Mouse (Mus musculus) spleen, embryonic (tissue): ENCODE results near the gene Irf5.

ENCODE experiments used
- CTCF ChIA-PET: fragments of 350-600 bp; sonication (Branson Sonifier 250); formaldehyde crosslinking; loops from one replicate; lab custom pipeline; 2022; lab: Charles Lee

The Irf5 gene

DNA sequence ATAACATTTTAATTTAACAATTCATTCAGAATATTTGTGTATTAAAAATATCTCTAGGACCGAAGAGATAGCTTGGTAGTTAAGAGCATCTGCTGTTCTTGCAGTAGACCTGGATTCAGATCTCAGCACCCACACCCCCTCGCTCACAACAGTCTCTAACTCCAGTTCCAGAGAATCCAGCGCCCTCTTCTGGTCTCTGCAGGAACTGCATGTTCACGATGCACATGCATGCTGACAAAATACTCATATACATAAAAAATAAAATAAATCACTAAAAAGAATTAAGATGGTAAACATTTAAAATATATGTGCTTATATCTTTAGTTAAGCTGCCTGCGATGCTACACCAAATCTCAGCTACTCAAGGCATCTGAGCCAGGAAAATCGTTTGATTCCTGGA is 1.2 kb upstream of the Irf5 start:
- CTCF ChIA-PET = interaction anchor here (0.6 to 1.1 kb wide), 3 partner anchors 9 to 114 kb away, joined by 3 to 8 read pairs (median 3); no protein-coding TSS in a partner anchor

DNA sequence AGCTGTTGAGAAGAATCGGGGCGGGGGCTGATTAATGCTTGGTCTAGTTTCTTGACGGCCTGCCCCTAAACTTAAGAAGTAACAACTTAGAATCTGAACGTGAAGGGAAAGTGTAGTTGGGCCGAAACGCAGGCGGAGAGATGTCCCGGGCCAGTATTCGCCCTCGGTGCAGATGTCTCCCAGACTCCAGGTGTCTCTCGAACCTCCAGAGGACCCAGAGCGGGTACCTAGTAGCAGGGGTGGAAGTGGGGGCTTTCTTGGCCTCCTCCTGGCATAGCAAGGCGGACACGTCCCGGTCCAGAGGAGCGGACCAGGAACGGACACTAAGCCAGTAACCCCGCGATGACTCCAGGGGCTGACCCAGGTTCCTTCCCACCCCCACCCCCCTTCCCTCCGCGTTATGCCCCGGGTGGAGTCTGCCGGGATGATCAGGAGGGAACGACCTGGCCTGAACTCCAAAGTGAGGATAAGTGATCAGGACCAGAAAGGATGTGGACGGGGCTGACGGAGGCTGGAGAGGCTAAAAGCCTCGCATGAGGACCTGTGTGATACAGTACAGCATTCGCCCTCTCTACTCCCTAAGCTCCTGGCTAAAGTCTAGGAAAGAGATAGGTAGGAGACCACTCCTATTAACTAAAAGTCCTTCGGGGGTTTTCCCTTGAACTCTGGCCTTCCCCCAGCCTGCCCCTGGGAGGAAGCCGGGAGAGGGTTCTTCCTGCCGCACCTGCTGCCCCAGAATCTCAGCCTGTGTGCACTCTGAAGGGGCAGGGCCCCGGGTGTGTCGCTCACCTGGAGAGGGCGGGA is 1.1 kb downstream of the Irf5 start:
- CTCF ChIA-PET = no interaction called here

DNA sequence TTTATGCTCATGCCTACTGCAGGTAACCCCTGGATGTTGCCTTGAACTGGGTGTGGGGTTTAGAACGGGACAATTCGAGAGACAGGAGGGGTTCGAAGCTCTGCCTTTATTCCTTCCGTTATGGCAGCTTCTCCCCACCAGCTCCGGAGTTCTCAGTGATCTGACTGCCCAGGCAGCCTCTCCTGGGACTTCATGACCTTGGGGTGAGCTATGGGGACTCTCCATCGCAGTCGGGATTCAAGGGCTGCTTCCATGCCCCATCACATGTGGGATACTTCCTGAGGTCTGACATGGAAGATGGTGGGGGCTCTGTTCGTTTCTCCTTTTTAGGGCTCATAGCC is 1.7 kb downstream of the Irf5 start:
- CTCF ChIA-PET = interaction anchor here (0.6 kb wide), 1 partner anchor 256 kb away, joined by 3 read pairs; no protein-coding TSS in a partner anchor

DNA sequence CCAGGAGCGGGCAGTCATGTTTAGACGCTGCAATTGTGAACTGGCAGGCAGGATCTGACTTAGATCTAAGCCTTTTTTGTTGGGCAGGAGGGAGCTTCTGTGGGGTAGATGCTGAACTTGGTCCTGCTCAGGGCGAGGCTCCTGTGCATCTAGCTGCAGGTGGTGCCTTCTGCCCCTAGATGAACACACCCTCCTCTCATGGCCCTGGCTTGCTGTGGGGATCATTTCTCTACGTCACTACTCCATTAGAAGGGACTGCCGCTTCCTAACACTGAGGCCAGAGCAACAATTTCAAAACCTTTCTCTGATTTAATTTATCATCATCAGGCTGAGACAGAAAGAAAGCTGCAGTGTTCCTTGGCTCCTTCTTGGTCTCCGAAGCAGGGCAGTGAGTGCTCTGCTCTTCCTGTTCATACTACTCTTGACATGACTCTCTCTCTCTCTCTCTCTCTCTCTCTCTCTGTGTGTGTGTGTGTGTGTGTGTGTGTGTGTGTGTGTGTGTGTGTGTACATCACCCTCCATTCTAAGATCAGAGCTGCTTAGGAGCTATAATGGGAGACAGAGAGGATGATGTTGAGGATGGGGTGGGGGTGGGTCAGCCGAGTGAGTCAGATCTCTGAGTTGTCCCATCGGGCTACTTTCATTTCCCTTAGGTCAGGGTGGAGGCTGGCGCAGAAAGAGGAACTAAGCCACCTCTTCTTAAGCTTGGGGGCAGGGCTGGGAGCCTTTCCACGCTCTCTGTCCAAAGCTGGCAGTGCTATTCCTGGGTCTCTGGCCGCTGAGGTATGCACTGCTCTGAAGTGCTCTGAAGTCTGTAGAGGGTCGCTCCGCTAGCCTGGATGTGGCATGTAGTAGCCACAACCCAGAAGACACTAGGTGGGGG is 2.4 kb downstream of the Irf5 start:
- CTCF ChIA-PET = interaction anchor here (0.6 kb wide), 1 partner anchor 257 kb away, joined by 3 read pairs; no protein-coding TSS in a partner anchor

DNA sequence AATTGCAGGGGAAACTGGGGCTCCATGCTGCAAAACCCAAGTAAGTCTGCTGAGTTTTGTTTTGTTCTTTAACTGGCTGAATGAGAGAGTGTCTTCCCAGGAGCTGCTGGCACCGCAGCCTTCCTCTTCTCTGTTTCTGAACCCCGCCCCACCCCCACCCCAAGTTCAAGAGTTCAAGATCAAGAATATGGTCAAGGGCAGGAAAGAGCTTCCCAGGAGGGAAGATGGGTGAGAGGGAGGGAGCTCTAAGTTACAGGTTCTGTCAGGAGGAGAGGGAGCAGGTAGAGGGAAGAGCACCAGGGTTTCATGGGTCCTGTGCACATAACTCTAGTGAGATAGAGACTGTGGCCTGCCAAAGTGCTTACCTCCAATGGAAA is 3.0 kb downstream of the Irf5 start:
- CTCF ChIA-PET = interaction anchor here (0.9 kb wide), 1 partner anchor 16 kb away, joined by 3 read pairs; no protein-coding TSS in a partner anchor

DNA sequence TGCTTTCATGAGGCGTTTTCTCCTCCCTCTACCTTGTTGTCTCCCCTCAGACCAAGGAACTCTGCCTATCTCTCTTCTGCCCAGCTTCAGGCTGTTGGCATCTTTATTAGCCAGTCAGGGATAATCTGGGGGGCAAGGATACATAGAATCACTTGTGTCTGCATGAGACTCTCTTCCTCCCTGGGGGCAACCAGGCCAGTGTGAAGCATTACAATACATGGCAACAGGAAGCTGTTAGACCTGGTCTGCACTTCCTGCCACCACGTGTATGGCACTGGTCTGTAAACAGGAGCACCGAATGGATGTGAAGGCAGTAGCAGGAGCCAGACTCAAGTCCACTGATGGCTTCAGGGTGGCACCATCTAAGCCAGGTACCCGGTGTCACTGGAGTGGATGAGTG is 3.6 kb downstream of the Irf5 start:
- CTCF ChIA-PET = interaction anchor here (0.9 kb wide), 1 partner anchor 17 kb away, joined by 3 read pairs; no protein-coding TSS in a partner anchor

DNA sequence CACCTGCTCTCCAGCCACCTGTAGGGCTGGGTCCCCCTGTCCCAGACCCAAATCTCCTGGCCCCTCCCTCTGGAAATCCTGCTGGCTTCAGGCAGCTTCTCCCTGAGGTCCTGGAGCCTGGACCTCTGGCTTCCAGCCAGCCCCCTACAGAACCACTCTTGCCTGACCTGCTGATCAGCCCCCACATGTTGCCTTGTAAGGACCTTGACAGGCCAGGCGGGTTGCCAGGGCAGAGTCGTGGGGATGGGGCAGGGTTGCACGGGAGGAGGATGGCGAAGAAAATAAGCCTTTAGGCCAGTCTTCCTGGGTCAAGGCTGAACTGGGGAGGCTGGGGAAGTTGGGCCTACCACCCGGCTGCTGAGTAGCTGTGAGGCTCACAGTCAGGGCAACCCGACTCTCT is 8.9 kb downstream of the Irf5 start:
- CTCF ChIA-PET = interaction anchor here (1.3 to 1.6 kb wide), 2 partner anchors 11 to 18 kb away, joined by 3 to 6 read pairs; no protein-coding TSS in a partner anchor

DNA sequence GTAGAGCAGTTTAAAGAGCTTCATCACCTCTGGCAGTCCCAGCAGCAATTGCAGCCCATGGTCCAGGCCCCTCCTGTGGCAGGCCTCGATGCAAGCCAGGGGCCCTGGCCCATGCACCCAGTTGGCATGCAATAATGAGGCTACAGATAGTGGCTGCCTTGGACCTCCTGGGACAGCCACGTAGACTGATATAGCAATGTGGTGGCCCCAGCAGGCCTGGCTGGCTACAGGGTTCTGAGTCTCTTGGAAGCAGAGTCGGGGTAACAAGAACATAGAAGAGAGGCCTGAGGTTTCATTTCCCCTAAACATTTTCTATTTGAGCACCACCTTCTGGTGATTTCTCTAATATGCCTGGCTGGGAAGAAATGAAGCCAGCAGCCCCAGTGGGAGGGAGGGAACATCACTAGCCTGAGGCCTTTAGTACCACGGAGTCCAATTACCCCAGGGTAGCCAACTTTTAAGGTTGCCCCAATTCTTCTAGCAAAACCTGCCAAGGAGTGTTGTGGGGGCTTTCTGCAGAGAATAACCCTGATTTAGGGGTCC is 10.3 kb downstream of the Irf5 start:
- CTCF ChIA-PET = interaction anchor here (0.6 to 1.3 kb wide), 3 partner anchors 12 to 51 kb away, joined by 3 read pairs; no protein-coding TSS in a partner anchor

DNA sequence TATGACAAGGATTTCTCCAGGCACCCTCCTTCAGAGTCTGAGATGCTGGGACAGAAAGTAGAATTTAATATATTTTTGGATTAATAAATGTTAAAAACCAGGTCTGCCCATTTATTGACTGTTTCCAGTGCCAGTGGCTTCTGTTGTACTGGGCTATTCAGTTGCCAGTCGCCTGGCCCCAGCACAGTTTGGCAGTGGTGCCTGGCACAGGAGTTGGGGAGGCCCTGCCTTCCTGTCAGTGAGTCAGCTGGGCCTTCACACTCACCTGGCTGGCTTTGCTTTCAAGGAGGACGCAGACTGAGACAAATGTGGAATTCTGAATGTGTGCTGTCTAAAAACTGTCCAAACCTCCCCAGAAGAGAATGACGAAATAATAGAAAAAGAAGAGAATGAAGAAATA is 10.8 kb downstream of the Irf5 start:
- CTCF ChIA-PET = interaction anchor here (0.7 kb wide), 2 partner anchors 68 to 338 kb away, joined by 4 to 13 read pairs; no protein-coding TSS in a partner anchor

DNA sequence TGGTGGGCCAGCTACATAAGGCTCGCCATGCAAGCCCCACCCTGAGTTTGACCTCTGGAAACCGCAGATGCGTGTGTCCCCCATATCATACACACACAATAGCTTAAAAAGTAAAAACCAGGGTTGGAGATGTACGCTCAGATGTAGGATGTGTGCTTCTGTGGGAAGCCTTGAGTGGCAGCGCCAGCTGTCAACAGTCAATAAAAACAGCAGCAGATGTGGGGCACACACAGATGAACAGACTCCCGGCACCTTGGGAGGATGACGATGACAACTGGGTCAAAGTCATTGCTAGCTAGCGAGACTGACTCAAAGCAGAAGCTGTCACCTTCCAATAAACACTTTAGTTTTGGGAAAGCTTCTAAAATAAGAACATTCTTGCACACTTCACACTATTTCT is 13.1 kb downstream of the Irf5 start:
- CTCF ChIA-PET = no interaction called here

DNA sequence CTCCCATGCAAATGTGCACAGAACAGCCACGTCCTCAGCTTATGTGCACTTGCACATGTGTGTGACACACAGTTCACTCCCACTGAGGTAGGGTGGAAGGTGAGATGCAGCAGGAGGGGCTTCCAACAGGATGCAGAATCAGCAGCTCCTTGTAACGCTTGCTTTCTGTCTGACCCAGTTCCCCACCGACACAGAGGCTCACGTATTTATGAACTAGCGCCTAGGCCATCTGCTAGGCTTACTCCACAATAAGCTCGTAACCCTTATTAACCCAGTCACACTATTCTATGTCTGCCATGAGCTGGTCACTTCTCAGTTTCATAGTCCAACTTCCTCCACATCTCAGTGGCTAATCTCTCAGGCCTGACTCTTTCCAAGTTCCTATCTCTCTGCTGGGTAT is 13.8 kb downstream of the Irf5 start:
- CTCF ChIA-PET = no interaction called here

DNA sequence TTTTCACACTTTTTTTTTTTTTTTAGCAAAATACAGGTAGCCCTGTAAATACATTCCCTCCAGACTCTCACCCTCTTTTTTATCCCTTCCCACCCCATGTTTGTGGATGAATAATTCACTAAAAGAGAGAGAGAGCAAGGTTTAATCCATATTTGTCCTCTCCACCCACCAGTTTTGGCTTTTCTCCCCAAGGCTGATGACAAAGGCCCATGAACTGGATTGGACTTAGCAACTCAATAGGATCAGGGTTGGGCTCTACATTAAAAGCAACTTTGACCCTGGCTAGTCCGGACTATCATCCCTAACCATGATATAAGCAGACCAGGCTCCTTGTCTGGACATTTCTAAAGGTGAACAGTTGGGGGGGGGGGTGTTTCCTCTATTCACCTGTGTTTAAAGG is 14.5 kb downstream of the Irf5 start:
- CTCF ChIA-PET = no interaction called here

DNA sequence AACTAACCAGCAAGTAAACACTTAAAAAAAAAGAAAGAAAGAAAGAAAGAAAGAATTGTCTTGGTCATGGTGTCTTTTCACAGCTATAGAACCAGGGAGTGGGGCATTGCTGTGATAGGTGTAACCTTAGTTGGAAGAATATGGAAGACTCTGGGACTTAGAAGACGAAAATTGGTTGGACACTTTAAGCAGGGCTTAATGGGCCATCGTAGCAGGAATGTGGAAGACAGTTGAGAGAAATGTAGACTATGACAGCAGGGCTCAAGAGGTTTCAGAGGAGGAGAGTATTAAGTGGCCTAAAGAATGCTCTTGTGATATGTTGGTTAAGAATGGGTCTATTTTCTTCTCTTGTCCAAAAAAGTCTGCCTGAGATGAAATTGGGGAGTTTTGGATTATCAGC is 19.2 kb downstream of the Irf5 start:
- CTCF ChIA-PET = no interaction called here

DNA sequence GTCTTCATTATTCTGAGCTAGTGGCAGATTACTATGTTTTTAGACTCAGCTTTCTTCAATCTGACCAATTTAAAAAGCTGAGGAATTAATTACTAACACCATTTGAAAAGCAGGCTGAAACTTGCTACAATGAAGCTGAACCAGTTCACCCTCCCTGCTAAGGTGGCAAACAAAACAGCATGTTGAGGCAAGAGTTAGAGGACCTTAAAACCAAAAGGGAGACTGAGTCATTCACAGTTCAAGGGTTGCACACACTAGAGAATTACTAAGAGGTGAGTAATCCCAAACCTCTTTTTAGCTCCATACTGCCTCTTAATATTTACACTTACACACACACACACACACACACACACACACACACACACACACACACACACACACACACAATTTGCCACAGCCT is 21.2 kb downstream of the Irf5 start:
- CTCF ChIA-PET = interaction anchor here (0.7 to 0.9 kb wide), 2 partner anchors 16 to 24 kb away, joined by 3 to 5 read pairs; no protein-coding TSS in a partner anchor

DNA sequence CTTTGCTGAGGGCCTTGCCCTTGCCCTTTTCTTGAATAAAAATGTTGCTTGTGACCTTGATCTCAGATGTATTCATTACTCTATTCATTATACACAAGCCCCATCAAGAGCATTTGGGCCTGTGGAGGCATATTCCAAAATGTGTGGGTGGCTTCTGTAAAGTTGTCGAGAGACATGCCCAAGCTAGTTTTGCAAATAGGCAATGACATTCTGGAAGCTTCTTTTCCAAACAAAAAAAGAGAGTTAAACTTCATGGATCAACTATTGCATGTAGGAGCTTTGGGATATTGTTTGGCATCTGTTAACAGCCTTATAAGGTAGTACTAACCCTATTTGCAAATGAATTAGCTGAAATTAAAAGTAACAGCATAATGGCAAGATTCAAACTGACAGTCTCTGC is 21.7 kb downstream of the Irf5 start:
- CTCF ChIA-PET = interaction anchor here (0.9 kb wide), 1 partner anchor 25 kb away, joined by 5 read pairs; no protein-coding TSS in a partner anchor

DNA sequence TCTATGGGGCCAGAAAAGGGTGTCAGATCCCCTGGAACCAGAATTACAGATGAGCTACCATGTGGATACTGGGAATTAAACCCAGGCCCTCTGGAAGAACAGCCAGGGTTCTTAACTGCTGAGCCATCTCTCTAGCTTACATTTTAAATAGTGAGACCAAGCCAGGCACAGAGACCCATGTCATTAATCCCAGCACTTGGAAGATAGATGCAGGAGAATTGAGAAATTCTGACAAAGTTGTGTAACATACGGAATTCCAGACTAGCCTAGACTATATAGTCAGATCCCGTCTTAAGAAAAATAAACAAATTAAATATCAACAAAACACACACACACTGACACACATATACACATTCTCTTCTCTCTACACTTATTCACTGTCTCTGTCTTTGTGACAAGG is 26.1 kb downstream of the Irf5 start:
- CTCF ChIA-PET = no interaction called here

DNA sequence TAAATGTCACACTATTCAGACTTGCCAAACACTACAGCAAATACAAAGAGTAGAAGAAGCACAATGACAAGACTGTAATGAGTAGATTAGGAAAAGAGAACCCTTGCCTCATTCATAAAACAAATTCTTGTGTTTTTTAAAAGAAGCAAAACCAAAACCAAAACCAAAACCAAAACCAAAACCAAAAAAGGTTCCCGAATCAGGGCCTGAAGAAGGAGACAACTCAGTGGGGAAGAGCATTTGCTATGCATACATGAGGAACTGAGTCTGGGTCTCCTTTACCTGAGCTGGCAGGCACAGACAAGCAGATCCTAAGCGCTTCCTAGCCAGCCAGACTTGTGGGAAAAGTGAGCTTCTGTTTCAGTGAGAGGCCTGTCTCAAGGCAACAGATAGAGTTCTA is 30.7 kb downstream of the Irf5 start:
- CTCF ChIA-PET = interaction anchor here (0.6 kb wide), 1 partner anchor 42 kb away, joined by 5 read pairs; no protein-coding TSS in a partner anchor

DNA sequence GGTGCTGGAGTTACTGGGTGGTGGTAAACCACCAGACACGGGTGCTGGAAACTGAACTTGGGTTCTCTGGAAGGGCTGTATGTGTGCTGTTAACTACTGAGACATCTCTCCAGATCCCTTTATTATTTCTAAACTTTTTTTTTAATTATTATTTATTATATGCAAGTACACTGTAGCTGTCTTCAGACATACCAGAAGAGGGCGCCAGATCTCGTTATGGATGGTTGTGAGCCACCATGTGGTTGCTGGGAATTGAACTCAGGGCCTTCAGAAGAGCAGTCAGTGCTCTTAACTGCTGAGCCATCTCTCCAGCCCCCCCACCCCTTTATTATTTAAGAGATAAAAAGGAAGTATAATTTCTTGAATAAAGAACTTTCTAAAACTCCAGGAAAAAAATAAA is 50.0 kb downstream of the Irf5 start:
- CTCF ChIA-PET = interaction anchor here (0.7 kb wide), 2 partner anchors 246 to 500 kb away, joined by 3 to 4 read pairs; no protein-coding TSS in a partner anchor

DNA sequence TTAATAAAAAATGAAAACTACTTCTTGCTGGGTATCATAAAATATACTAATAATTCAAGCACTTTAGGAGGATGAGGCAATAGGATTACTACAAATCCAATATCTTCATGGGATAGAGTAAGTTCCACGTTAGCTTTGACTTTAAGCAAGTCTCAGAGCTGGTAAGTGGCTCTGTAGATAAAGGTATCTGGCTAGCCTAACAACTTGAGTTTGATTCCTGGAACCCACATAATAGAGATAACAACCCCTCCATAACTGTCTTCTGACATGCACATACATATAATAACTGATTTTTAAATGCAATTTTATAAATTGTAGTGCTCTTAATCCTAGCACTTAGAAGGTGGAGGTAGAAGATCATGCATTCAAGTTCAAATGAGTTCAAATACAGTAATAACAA is 54.3 kb downstream of the Irf5 start:
- CTCF ChIA-PET = no interaction called here

DNA sequence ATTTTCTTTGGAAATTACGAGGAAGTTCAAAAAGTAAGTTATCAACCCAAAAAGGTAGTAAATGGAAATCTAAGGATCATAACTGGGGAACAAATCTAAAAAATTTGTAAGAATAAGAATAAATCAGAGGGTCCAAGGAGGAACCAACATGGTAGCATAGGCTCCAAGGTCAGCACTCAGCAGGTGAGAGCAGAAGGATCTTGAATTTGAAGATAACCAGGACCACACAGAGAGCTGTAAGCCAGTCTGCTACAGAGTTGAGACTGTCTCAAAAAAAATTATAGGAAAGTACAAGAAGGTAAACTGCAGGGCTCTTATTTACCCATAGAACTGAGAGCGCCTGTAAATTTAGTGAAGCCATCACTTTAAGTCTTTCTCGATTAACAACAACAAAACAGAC is 54.8 kb downstream of the Irf5 start:
- CTCF ChIA-PET = no interaction called here
